Mouse (Mus musculus): ENCODE data around the gene Cacng4. TPM values are rescaled to one million over a fixed set of nuclear protein-coding genes. Genes with fewer than 3 reads are reported as not detected.
A peak's percentile ranks its signal among the peaks of the same experiment; 100 is the strongest.

Cacng4 gene
- polyA plus RNA-seq, 1 experiment from 2014 or later = 1.1 TPM

GRCm38 (mm10) chr11:107793200-107794102, 906 bp downstream of the Cacng4 start:
- peak overlapping the region; percentile 70 for H3K4me3 ChIP-seq
- peak; percentile 72 for DNase-seq (ENCODE audit: low spot score)
- 1% methylated on average over 64 of the region's 64 CpGs for WGBS
- no peaks in the 10 kb centered on the region for H3K9me3 ChIP-seq (replicated peaks)
- H3K27me3 ChIP-seq (ENCODE audit: low read depth, poor library complexity, severe bottlenecking) = peaks cover 84% of the 10 kb centered on the region
- peak overlapping the region; percentile 70; the same call in 1 of the 2 replicates for H3K27ac ChIP-seq
- no peaks in the 10 kb centered on the region for H3K36me3 ChIP-seq
- peaks cover 34% of the 10 kb centered on the region for H3K4me1 ChIP-seq

GRCm38 (mm10) chr11:107792136-107792535, 2.2 kb downstream of the Cacng4 start:
- Histone ChIP-seq H3K4me3 (no peak overlapping the region), H3K4me1 (peaks cover 34% of the 10 kb centered on the region), H3K36me3 (no peaks in the 10 kb centered on the region), H3K27me3 (ENCODE audit: low read depth, poor library complexity, severe bottlenecking) (peaks cover 71% of the 10 kb centered on the region), H3K9me3 (replicated peaks) (no peaks in the 10 kb centered on the region), H3K27ac (no peak overlapping the region)
- no peak for DNase-seq (ENCODE audit: low spot score)
- 22% methylated on average over 9 of the region's 9 CpGs for WGBS

- Histone ChIP-seq H3K27ac (no peak overlapping the region), H3K4me1 (no peaks in the 10 kb centered on the region), H3K4me3 (no peak overlapping the region), H3K36me3 (no peaks in the 10 kb centered on the region), H3K27me3 (ENCODE audit: low read depth, poor library complexity, severe bottlenecking) (peaks cover 7% of the 10 kb centered on the region), H3K9me3 (replicated peaks) (0 out of 2 replicates have a peak, but pooled peaks cover 5% of the 10 kb centered on the region)
- DNase-seq (ENCODE audit: low spot score) = no peak
- 84% methylated on average over 3 of the region's 3 CpGs for WGBS
These were observed 8.6 kb downstream of the Cacng4 start for GRCm38 (mm10) chr11:107785761-107786160.

- Histone ChIP-seq H3K27ac (no peak overlapping the region), H3K27me3 (ENCODE audit: low read depth, poor library complexity, severe bottlenecking) (peaks cover 2% of the 10 kb centered on the region; the same call in 1 of the 2 replicates), H3K4me3 (no peak overlapping the region), H3K4me1 (no peaks in the 10 kb centered on the region), H3K9me3 (replicated peaks) (0 out of 2 replicates have a peak, but pooled peaks cover 5% of the 10 kb centered on the region), H3K36me3 (no peaks in the 10 kb centered on the region)
- no peak for DNase-seq (ENCODE audit: low spot score)
- WGBS = 86% methylated on average over 1 of the region's 1 CpGs
These were observed 9.1 kb downstream of the Cacng4 start for GRCm38 (mm10) chr11:107785288-107785687.

GRCm38 (mm10) chr11:107783861-107784754, 10.2 kb downstream of the Cacng4 start:
- Histone ChIP-seq H3K27ac (no peak overlapping the region), H3K4me1 (no peaks in the 10 kb centered on the region), H3K36me3 (no peaks in the 10 kb centered on the region), H3K4me3 (no peak overlapping the region), H3K9me3 (replicated peaks) (0 out of 2 replicates have a peak, but pooled peaks cover 5% of the 10 kb centered on the region), H3K27me3 (ENCODE audit: low read depth, poor library complexity, severe bottlenecking) (no peaks in the 10 kb centered on the region)
- DNase-seq (ENCODE audit: low spot score) = no peak
- 88% methylated on average over 8 of the region's 8 CpGs for WGBS

GRCm38 (mm10) chr11:107782591-107782990, 11.8 kb downstream of the Cacng4 start:
- no peak overlapping the region for H3K27ac ChIP-seq
- no peaks in the 10 kb centered on the region for H3K4me1 ChIP-seq
- no peak overlapping the region for H3K4me3 ChIP-seq
- 0 out of 2 replicates have a peak, but pooled peaks cover 5% of the 10 kb centered on the region for H3K9me3 ChIP-seq (replicated peaks)
- H3K36me3 ChIP-seq = no peaks in the 10 kb centered on the region
- 75% methylated on average over 5 of the region's 5 CpGs for WGBS
- no peaks in the 10 kb centered on the region for H3K27me3 ChIP-seq (ENCODE audit: low read depth, poor library complexity, severe bottlenecking)
- no peak for DNase-seq (ENCODE audit: low spot score)

- no peak overlapping the region for H3K27ac ChIP-seq
- no peak for DNase-seq (ENCODE audit: low spot score)
- no peaks in the 10 kb centered on the region for H3K27me3 ChIP-seq (ENCODE audit: low read depth, poor library complexity, severe bottlenecking)
- no peaks in the 10 kb centered on the region for H3K9me3 ChIP-seq (replicated peaks)
- H3K4me1 ChIP-seq = no peaks in the 10 kb centered on the region
- WGBS = 90% methylated on average over 9 of the region's 9 CpGs
- no peaks in the 10 kb centered on the region for H3K36me3 ChIP-seq
- H3K4me3 ChIP-seq = no peak overlapping the region
These were observed 15.5 kb downstream of the Cacng4 start for GRCm38 (mm10) chr11:107778859-107779258.

GRCm38 (mm10) chr11:107777487-107777886, 16.9 kb downstream of the Cacng4 start:
- Histone ChIP-seq H3K4me3 (no peak overlapping the region), H3K27me3 (ENCODE audit: low read depth, poor library complexity, severe bottlenecking) (no peaks in the 10 kb centered on the region), H3K36me3 (no peaks in the 10 kb centered on the region), H3K27ac (no peak overlapping the region), H3K9me3 (replicated peaks) (no peaks in the 10 kb centered on the region), H3K4me1 (peaks cover 10% of the 10 kb centered on the region; the same call in 1 of the 2 replicates)
- no peak for DNase-seq (ENCODE audit: low spot score)
- 86% methylated on average over 12 of the region's 12 CpGs for WGBS

GRCm38 (mm10) chr11:107773312-107773711, 21.0 kb downstream of the Cacng4 start:
- Histone ChIP-seq H3K4me1 (peaks cover 12% of the 10 kb centered on the region; the same call in 1 of the 2 replicates), H3K27ac (no peak overlapping the region), H3K9me3 (replicated peaks) (no peaks in the 10 kb centered on the region), H3K27me3 (ENCODE audit: low read depth, poor library complexity, severe bottlenecking) (no peaks in the 10 kb centered on the region), H3K36me3 (no peaks in the 10 kb centered on the region), H3K4me3 (no peak overlapping the region)
- DNase-seq (ENCODE audit: low spot score) = no peak
- WGBS = 44% methylated on average over 8 of the region's 8 CpGs

- H3K36me3 ChIP-seq = no peaks in the 10 kb centered on the region
- DNase-seq (ENCODE audit: low spot score) = no peak
- H3K27ac ChIP-seq = no peak overlapping the region
- 88% methylated on average over 6 of the region's 6 CpGs for WGBS
- H3K27me3 ChIP-seq (ENCODE audit: low read depth, poor library complexity, severe bottlenecking) = no peaks in the 10 kb centered on the region
- H3K4me3 ChIP-seq = no peak overlapping the region
- H3K9me3 ChIP-seq (replicated peaks) = no peaks in the 10 kb centered on the region
- peaks cover 12% of the 10 kb centered on the region; the same call in 1 of the 2 replicates for H3K4me1 ChIP-seq
These were observed 22.4 kb downstream of the Cacng4 start for GRCm38 (mm10) chr11:107772002-107772401.

- no peak for DNase-seq (ENCODE audit: low spot score)
- Histone ChIP-seq H3K27me3 (ENCODE audit: low read depth, poor library complexity, severe bottlenecking) (no peaks in the 10 kb centered on the region), H3K9me3 (replicated peaks) (no peaks in the 10 kb centered on the region), H3K4me3 (no peak overlapping the region), H3K27ac (no peak overlapping the region), H3K36me3 (no peaks in the 10 kb centered on the region), H3K4me1 (peaks cover 8% of the 10 kb centered on the region; the same call in 1 of the 2 replicates)
- WGBS = 87% methylated on average over 8 of the region's 8 CpGs
These were observed 26.0 kb downstream of the Cacng4 start for GRCm38 (mm10) chr11:107768361-107768760.

- H3K36me3 ChIP-seq = no peaks in the 10 kb centered on the region
- DNase-seq (ENCODE audit: low spot score) = no peak
- H3K4me1 ChIP-seq = peaks cover 15% of the 10 kb centered on the region
- 93% methylated on average over 12 of the region's 12 CpGs for WGBS
- H3K4me3 ChIP-seq = no peak overlapping the region
- H3K27me3 ChIP-seq (ENCODE audit: low read depth, poor library complexity, severe bottlenecking) = no peaks in the 10 kb centered on the region
- no peaks in the 10 kb centered on the region for H3K9me3 ChIP-seq (replicated peaks)
- H3K27ac ChIP-seq = no peak overlapping the region
These were observed 27.4 kb downstream of the Cacng4 start for GRCm38 (mm10) chr11:107766932-107767331.
